Mouse (Mus musculus) adipocyte (in vitro differentiated cells): ENCODE data around the gene Mcu.

Experiments
- DNase-seq: peaks from one replicate; pipeline ENCODE4 v3.0.0-alpha.2; 2016; ENCODE audit warnings: low spot score

The Mcu gene

GRCm38 (mm10) chr10:59429448-59430135 lies 186.9 kb downstream of the Mcu start:
- DNase-seq: no peak

GRCm38 (mm10) chr10:59426371-59426770 lies 190.1 kb downstream of the Mcu start:
- no peak for DNase-seq

- peak; percentile 77 for DNase-seq
Observed at GRCm38 (mm10) chr10:59425369-59425768, 191.1 kb downstream of the Mcu start.

DNA sequence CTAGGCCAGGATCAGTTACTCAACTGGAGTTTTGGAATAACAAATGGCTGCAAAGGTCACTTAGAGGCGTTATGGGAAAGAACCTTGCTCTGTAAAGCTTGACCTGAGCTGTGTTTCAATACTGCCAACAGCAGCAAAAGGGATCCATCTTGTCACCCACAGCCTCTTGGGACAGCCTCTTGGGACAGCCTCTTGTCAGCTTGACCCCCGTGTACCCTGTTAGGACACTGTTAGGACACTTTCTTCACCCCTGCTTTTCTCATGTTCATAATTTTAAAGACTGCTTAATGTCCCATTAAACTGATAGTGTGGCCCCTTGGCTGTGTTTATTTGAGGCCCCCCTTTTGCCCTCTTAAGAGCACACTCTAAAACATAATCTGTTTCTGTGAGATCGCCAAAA lies 192.0 kb downstream of the Mcu start:
- peak; percentile 26 for DNase-seq

DNA sequence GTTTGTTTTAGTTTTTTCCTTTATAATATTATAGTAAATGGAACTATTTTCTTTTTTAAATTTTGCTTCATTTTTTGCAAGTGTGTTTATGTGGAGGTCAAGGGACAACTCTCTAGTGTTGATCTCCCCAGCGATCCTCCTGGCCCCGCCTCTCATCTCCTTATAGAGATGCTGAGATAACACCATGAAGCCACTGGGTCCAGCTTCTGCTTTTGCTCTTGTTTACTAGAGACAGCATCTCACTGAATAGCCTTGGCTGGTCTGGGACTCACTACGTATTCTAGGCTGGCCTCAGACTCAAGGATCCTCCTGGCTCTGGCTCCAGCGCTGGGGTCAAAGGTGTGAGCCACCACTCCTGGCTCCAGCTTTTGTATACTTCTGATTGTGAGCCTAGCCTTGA lies 197.0 kb downstream of the Mcu start:
- no peak for DNase-seq

DNA sequence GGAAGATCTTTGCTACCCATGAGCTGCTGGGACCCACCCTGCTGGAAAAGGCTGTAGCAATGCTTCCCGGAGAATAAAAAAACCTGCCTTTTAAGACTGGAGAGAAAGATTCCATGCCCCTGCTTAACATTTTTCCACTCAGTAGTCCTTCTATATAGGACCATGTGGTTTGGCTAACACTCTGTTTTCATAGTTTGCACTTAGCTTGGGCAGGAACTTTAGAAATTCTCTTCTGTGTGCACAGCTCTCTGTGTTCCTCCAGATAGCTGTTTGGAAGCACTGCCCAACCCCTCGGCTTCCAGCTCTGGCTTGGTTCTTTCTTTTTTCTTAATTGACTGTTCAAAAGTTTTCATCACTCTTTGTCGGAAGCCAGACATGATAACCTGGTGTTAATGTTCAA lies 199.9 kb downstream of the Mcu start:
- no peak for DNase-seq

DNA sequence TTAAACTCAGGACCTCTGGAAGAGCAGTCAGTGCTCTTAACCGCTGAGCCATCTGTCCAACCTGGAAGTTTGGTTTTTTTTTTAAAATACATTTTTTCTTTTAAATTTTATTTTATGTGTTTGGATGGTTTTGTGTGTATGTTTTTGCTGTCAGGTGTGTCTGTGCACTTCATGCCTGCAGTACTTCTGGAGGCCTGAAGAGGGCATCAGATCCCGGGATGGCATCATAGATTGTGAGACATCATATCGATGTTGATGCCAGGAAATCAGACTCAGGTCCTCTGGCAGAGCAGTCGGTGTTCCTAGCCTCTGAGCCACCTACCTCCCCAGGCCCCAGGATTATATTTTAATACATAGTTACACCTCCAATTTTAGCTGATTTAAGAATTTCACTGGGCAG lies 202.8 kb downstream of the Mcu start:
- no peak for DNase-seq

DNA sequence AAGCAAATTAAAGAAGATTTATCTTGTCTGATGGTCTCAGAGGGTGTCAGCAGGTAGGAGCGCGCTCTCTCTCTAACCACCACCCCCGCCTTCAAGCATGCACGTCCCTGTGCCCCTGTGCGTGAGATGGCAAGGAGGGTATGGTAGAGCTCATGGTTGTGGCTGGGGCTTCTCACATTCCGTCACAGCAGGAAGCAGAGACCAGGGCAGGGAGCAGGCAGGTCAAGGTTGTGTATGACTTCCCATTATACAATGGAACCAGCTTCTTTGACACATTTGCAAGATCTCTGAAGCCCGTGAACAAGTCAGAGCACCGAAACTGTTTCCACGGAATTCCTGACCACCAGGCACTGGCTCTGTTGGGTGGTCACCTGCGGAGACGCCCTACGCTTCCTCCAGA lies 206.2 kb downstream of the Mcu start:
- DNase-seq: no peak

- DNase-seq: no peak
Observed at GRCm38 (mm10) chr10:59408499-59408898, 208.0 kb downstream of the Mcu start.

DNA sequence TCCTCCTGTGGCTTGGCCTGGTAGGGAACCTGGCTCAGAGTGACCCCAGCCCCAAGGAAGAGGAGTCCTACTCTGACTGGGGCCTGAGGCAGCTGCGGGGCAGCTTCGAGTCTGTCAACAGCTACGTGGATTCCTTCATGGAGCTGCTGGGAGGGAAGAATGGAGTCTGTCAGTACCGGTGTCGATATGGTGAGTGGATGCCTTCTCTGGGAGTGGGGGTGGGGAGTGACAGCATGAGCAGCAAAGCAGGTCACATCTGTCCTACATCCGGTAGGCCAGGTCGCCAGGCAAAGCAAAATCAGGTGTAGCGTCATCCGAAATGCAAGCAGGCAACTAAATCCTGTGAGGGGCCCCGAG lies 212.7 kb downstream of the Mcu start:
- no peak for DNase-seq

DNA sequence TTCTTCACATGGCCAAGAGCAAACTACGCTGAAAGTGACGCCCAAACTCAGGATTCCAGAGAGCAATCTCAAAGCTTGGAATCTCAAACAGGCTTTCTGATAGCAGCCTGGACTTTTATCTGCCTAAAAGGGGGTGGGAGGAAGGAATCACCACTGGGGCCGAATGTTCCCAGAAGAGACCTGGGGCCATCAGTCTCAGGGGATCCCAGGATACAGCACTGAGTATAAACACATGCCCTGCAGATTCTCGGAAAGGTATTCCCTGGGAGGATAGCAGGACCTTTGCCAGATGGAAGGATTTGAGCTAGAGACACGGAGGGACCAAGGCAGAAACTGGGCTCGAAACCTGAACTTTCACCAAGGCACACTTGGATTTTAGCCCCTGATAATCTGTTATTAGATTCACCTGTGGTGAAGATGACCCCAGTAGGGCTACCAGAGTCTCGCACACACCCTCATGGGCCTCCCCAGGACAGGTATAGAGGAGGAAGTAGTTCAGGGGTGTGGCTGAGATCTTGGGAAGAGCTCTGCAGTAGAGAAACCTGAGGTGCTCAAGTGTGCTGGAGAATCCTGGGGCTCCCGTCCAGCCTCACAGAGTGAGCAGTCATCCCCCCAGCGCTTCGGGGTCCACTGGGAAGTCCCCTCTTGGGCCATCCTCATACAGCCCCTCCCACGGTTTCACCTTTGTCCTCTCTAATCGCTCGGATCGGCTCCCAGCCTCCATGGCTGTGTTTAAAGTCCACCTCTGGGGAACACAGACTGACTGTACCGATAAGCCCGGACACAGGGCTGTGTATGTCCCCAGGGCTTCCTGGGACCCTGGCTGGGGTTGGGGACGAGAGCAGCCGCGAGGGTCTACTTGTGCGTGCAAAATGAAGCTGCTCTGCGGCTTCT lies 213.3 kb downstream of the Mcu start, which contains the start of gene Pla2g12b:
Pla2g12b (plus strand) TSS at position 762 of the 894 bp plus-strand sequence.
- no peak for DNase-seq
